Mouse (Mus musculus) CH12.LX (cell line): ENCODE measurements around the gene 4930583I09Rik. TPM values are rescaled to one million over a fixed set of nuclear protein-coding genes. Genes with fewer than 3 reads are reported as not detected.
A peak's percentile ranks its signal among the peaks of the same experiment; 100 is the strongest.

Experiments used
- DNase-seq: peaks from one replicate; pipeline ENCODE4 v3.0.0-alpha.2; 2013; ENCODE audit errors: extremely low read depth
- H3K27ac ChIP-seq: 2 replicates; pipeline ENCODE4 v1.5.1; 2012; ENCODE audit warnings: low read depth, mild to moderate bottlenecking, control low read depth, moderate library complexity; ENCODE audit not compliant: insufficient read depth
- H3K27me3 ChIP-seq: replicated peaks from 2 replicates; pipeline ENCODE3; 2012; ENCODE audit warnings: inconsistent platforms
- H3K36me3 ChIP-seq, 2 experiments: replicated peaks in 1 of 2; 2 replicates each; pipeline versions ENCODE3 to v1.6.1; 2012; ENCODE audit warnings: inconsistent platforms in 1 of 2, low read length in 1 of 2, mild to moderate bottlenecking in 1 of 2, mixed read lengths in 1 of 2, moderate library complexity in 1 of 2; ENCODE audit not compliant: control insufficient read depth in 1 of 2, insufficient read depth in 1 of 2
- H3K4me1 ChIP-seq, 2 experiments: 2 replicates each; pipeline ENCODE4 v1.6.1; 2012; ENCODE audit warnings: inconsistent platforms in 1 of 2, moderate library complexity in 1 of 2; ENCODE audit not compliant: insufficient read depth in 2 of 2, control insufficient read depth in 1 of 2
- H3K4me2 ChIP-seq: 2 replicates; pipeline ENCODE4 v1.6.1; 2012; ENCODE audit warnings: low read depth, mild to moderate bottlenecking, control low read depth; ENCODE audit not compliant: poor library complexity, insufficient read depth, severe bottlenecking
- H3K4me3 ChIP-seq, 3 experiments: fragments of 150-350 bp in 1 of 3; sonication (generic) in 1 of 3; replicated peaks in 1 of 3; 2 replicates each; pipeline versions ENCODE3 to v1.5.1; 2011 to 2012; ENCODE audit warnings: low read depth in 2 of 3, low read length in 2 of 3, mild to moderate bottlenecking in 2 of 3, moderate library complexity in 2 of 3, control low read depth in 1 of 3, improper control_type of control experiment in 1 of 3, inconsistent platforms in 1 of 3, mixed read lengths in 1 of 3; ENCODE audit not compliant: poor library complexity in 1 of 3
- H3K79me2 ChIP-seq: replicated peaks from 2 replicates; pipeline ENCODE4 v1.6.1; 2012; ENCODE audit warnings: mild to moderate bottlenecking, moderate library complexity; ENCODE audit not compliant: control insufficient read depth, poor library complexity, insufficient read depth, severe bottlenecking; ENCODE audit errors: extremely low read depth
- H3K9ac ChIP-seq: 2 replicates; pipeline ENCODE4 v1.6.1; 2012; ENCODE audit warnings: low read depth, mild to moderate bottlenecking, control low read depth, moderate library complexity; ENCODE audit not compliant: insufficient read depth
- H3K9me3 ChIP-seq: replicated peaks from 2 replicates; pipeline ENCODE3; 2012; ENCODE audit warnings: low read length, inconsistent platforms, mixed read lengths
- BHLHE40 ChIP-seq: IDR thresholded peaks from 2 replicates; pipeline ENCODE4 v1.6.1; 2011; ENCODE audit warnings: mild to moderate bottlenecking, low read depth, low read length, improper control_type of control experiment
- CHD1 ChIP-seq: IDR thresholded peaks from 2 replicates; pipeline ENCODE4 v1.6.1; 2012; ENCODE audit warnings: low read depth, low read length, improper control_type of control experiment, inconsistent platforms
- CHD2 ChIP-seq: IDR thresholded peaks from 2 replicates; pipeline ENCODE4 v1.6.1; 2011; ENCODE audit warnings: low read length, improper control_type of control experiment
- CTCF ChIP-seq, 2 experiments: IDR thresholded peaks in 1 of 2; conservative IDR thresholded peaks in 1 of 2; 2 replicates each; pipeline ENCODE4 v1.5.1; 2011 to 2012; ENCODE audit warnings: low read depth in 2 of 2, low read length in 2 of 2, improper control_type of control experiment in 1 of 2, inconsistent platforms in 1 of 2, mild to moderate bottlenecking in 1 of 2, moderate library complexity in 1 of 2
- E2F4 ChIP-seq: IDR thresholded peaks from 2 replicates; pipeline ENCODE4 v1.6.1; 2011; ENCODE audit warnings: low read depth, low read length, improper control_type of control experiment; ENCODE audit not compliant: insufficient replicate concordance
- ELF1 ChIP-seq: IDR thresholded peaks from 2 replicates; pipeline ENCODE4 v1.6.1; 2014; ENCODE audit warnings: low read depth, mild to moderate bottlenecking, inconsistent platforms, low read length, improper control_type of control experiment
- EP300 ChIP-seq: IDR thresholded peaks from 2 replicates; pipeline ENCODE4 v1.6.1; 2011; ENCODE audit warnings: low read length, improper control_type of control experiment
- ETS1 ChIP-seq: conservative IDR thresholded peaks from 2 replicates; pipeline ENCODE4 v1.6.1; 2012; ENCODE audit warnings: low read depth, mild to moderate bottlenecking, inconsistent platforms, low read length, improper control_type of control experiment, moderate library complexity
- GABPA ChIP-seq: IDR thresholded peaks from 2 replicates; pipeline ENCODE4 v1.6.1; 2012; ENCODE audit warnings: low read depth, low read length, improper control_type of control experiment, inconsistent platforms; ENCODE audit not compliant: insufficient replicate concordance
- HCFC1 ChIP-seq: IDR thresholded peaks from 2 replicates; pipeline ENCODE4 v1.6.1; 2012; ENCODE audit warnings: low read depth, mild to moderate bottlenecking, inconsistent platforms, low read length, improper control_type of control experiment
- IRF4 ChIP-seq: IDR thresholded peaks from 2 replicates; pipeline ENCODE4 v1.6.1; 2014; ENCODE audit warnings: low read depth, mild to moderate bottlenecking, inconsistent platforms, low read length, improper control_type of control experiment
- JUN ChIP-seq: IDR thresholded peaks from 2 replicates; pipeline ENCODE4 v1.6.1; 2011; ENCODE audit warnings: low read depth, mild to moderate bottlenecking, low read length, improper control_type of control experiment, moderate library complexity; ENCODE audit not compliant: insufficient read depth
- JUND ChIP-seq: conservative IDR thresholded peaks from 2 replicates; pipeline ENCODE4 v1.6.1; 2011; ENCODE audit warnings: low read depth, low read length, improper control_type of control experiment
- KAT2A ChIP-seq: IDR thresholded peaks from 2 replicates; pipeline ENCODE4 v1.6.1; 2012; ENCODE audit warnings: low read length, improper control_type of control experiment, inconsistent platforms; ENCODE audit not compliant: insufficient replicate concordance
- MAFK ChIP-seq: IDR thresholded peaks from 2 replicates; pipeline ENCODE4 v1.6.1; 2011; ENCODE audit warnings: low read length, improper control_type of control experiment; ENCODE audit not compliant: insufficient replicate concordance
- MAX ChIP-seq: IDR thresholded peaks from 2 replicates; pipeline ENCODE4 v1.6.1; 2011; ENCODE audit warnings: low read length, improper control_type of control experiment
- MAZ ChIP-seq: IDR thresholded peaks from 2 replicates; pipeline ENCODE4 v1.6.1; 2012; ENCODE audit warnings: low read depth, mild to moderate bottlenecking, inconsistent platforms, low read length, improper control_type of control experiment, moderate library complexity
- MEF2A ChIP-seq: IDR thresholded peaks from 2 replicates; pipeline ENCODE4 v1.6.1; 2014; ENCODE audit warnings: low read depth, mild to moderate bottlenecking, inconsistent platforms, low read length, improper control_type of control experiment, borderline replicate concordance
- MXI1 ChIP-seq: IDR thresholded peaks from 2 replicates; pipeline ENCODE4 v1.6.1; 2011; ENCODE audit warnings: mild to moderate bottlenecking, low read depth, low read length, improper control_type of control experiment
- MYC ChIP-seq: IDR thresholded peaks from 2 replicates; pipeline ENCODE4 v1.6.1; 2011; ENCODE audit warnings: low read depth, mild to moderate bottlenecking, improper control_type of control experiment, low read length
- NELFE ChIP-seq: IDR thresholded peaks from 2 replicates; pipeline ENCODE4 v1.6.1; 2011; ENCODE audit warnings: low read depth, low read length, improper control_type of control experiment
- NRF1 ChIP-seq: IDR thresholded peaks from 2 replicates; pipeline ENCODE4 v1.6.1; 2014; ENCODE audit warnings: low read depth, mild to moderate bottlenecking, inconsistent platforms, low read length, improper control_type of control experiment, moderate library complexity
- PAX5 ChIP-seq: IDR thresholded peaks from 2 replicates; pipeline ENCODE4 v1.6.1; 2012; ENCODE audit warnings: low read length, inconsistent platforms, mixed read lengths
- POLR2A ChIP-seq: IDR thresholded peaks from 2 replicates; pipeline ENCODE4 v1.6.1; 2011; ENCODE audit warnings: low read depth, mild to moderate bottlenecking, improper control_type of control experiment, low read length
- POLR2AphosphoS2 ChIP-seq: IDR thresholded peaks from 2 replicates; pipeline ENCODE4 v1.6.1; 2011; ENCODE audit warnings: low read depth, low read length, improper control_type of control experiment
- RAD21 ChIP-seq: IDR thresholded peaks from 2 replicates; pipeline ENCODE4 v1.6.1; 2011; ENCODE audit warnings: low read depth, mild to moderate bottlenecking, low read length, improper control_type of control experiment, moderate library complexity
- RCOR1 ChIP-seq: conservative IDR thresholded peaks from 2 replicates; pipeline ENCODE4 v1.6.1; 2012; ENCODE audit warnings: low read depth, mild to moderate bottlenecking, inconsistent platforms, low read length, improper control_type of control experiment
- SIN3A ChIP-seq: IDR thresholded peaks from 2 replicates; pipeline ENCODE4 v1.6.1; 2012; ENCODE audit warnings: low read length, improper control_type of control experiment, inconsistent platforms
- SMC3 ChIP-seq: IDR thresholded peaks from 2 replicates; pipeline ENCODE4 v1.6.1; 2011; ENCODE audit warnings: low read depth, low read length, improper control_type of control experiment
- TBP ChIP-seq: conservative IDR thresholded peaks from 2 replicates; pipeline ENCODE4 v1.6.1; 2011; ENCODE audit warnings: low read depth, low read length, improper control_type of control experiment
- TCF12 ChIP-seq: IDR thresholded peaks from 2 replicates; pipeline ENCODE4 v1.6.1; 2014; ENCODE audit warnings: low read depth, mild to moderate bottlenecking, inconsistent platforms, low read length, improper control_type of control experiment
- UBTF ChIP-seq: IDR thresholded peaks from 2 replicates; pipeline ENCODE4 v1.6.1; 2012; ENCODE audit warnings: low read depth, mild to moderate bottlenecking, inconsistent platforms, low read length, improper control_type of control experiment, moderate library complexity
- USF1 ChIP-seq: IDR thresholded peaks from 2 replicates; pipeline ENCODE4 v1.6.1; 2014; ENCODE audit warnings: low read depth, mild to moderate bottlenecking, inconsistent platforms, low read length, improper control_type of control experiment
- USF2 ChIP-seq: conservative IDR thresholded peaks from 2 replicates; pipeline ENCODE4 v1.6.1; 2011; ENCODE audit warnings: low read depth, low read length, improper control_type of control experiment
- ZC3H11A ChIP-seq: IDR thresholded peaks from 2 replicates; pipeline ENCODE4 v1.6.1; 2012; ENCODE audit warnings: low read depth, mild to moderate bottlenecking, inconsistent platforms, low read length, improper control_type of control experiment
- ZKSCAN1 ChIP-seq: IDR thresholded peaks from 2 replicates; pipeline ENCODE4 v1.6.1; 2012; ENCODE audit warnings: low read depth, inconsistent platforms, low read length, improper control_type of control experiment, borderline replicate concordance
- ZMIZ1 ChIP-seq: IDR thresholded peaks from 2 replicates; pipeline ENCODE4 v1.6.1; 2012; ENCODE audit warnings: low read depth, mild to moderate bottlenecking, inconsistent platforms, low read length, improper control_type of control experiment
- ZNF384 ChIP-seq: IDR thresholded peaks from 2 replicates; pipeline ENCODE4 v1.6.1; 2012; ENCODE audit warnings: low read depth, low read length, improper control_type of control experiment, inconsistent platforms
- dilution Hi-C: fragments of 300-500 bp; cut with MboI; formaldehyde crosslinking; loops from 2 replicates; pipeline ENCODE4 v1.14.3; 2020; ENCODE audit warnings: low sequenced_read_pairs; ENCODE audit not compliant: extremely low pct_unique_long_range_greater_than_20kb, extremely low pct_ligation_motif_present
- in situ Hi-C: fragments of 300-500 bp; cut with MboI; formaldehyde crosslinking; loops from 3 replicates; pipeline ENCODE4 v1.14.3; 2019; ENCODE audit warnings: low sequenced_read_pairs, low pct_ligation_motif_present, low pct_unique_long_range_greater_than_20kb, mixed read lengths
- polyA plus RNA-seq: library from polyadenylated mRNA; unstranded; fragments of >175 nt; gene quantifications from 2 replicates; pipeline ENCODE4 v1.2.1, GENCODE M21; 2012; ENCODE audit warnings: low read depth; ENCODE audit not compliant: insufficient read length
- total RNA-seq, 2 experiments: library from RNA; depleted of rRNA; stranded (reverse); fragments of 300-350 nt in 1 of 2; fragments of >200 nt in 1 of 2; gene quantifications; 2 replicates each; pipeline ENCODE4 v1.2.3; 2012 to 2014

Gene 4930583I09Rik
- total and polyA plus RNA-seq, 3 experiments = not detected

DNA sequence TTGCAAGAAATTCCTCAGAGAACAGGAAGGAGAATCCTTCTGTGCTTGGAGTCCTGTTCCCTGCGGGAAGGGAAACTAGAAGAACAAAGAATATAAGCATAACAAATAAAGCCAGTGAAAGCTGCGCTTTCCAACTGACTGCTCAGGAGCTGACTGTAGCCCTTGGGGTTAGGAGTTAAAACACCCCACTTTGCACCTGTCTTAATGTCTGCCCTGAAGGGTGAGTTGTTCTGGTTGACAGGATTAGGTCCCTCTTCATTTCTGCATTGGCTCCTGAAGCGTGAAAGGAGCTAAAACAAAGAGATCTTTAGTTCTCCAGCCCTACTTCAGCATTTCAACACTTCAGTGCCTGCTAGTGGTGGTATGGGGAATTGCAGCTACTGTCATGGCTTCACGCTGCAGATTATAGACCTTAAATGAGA is 37.8 kb upstream of the 4930583I09Rik start:
- dilution Hi-C loops = no loop called here
- in situ Hi-C loops = loop anchor here (25.0 kb wide), 1 partner anchor 261 kb away; the partner anchor contains the start of gene Man2a1
- Histone ChIP-seq H3K4me3 (no peak overlapping the region), H3K9me3 (no peaks in the 10 kb centered on the region), H3K27ac (no peak overlapping the region), H3K27me3 (no peaks in the 10 kb centered on the region), H3K4me2 (no peak overlapping the region), H3K36me3 (no peaks in the 10 kb centered on the region), H3K79me2 (no peaks in the 10 kb centered on the region), H3K9ac (no peak overlapping the region), H3K4me1 (peaks cover 2 to 10% of the 10 kb centered on the region in 2 experiments; a peak in 2 of 4 replicates)
- TF ChIP-seq ZC3H11A (peak; percentile 84), MAZ (no peak), KAT2A (no peak), TBP (no peak), CTCF (conservative IDR thresholded peaks at IDR 0.05 in 1 of 2, IDR thresholded peaks at IDR 0.05 in 1 of 2; ENCODE audit: low read depth in 2 of 2, low read length in 2 of 2) (peak; percentile 89 to 100), CHD1 (no peak), SMC3 (peak; percentile 93), HCFC1 (no peak), USF2 (no peak), MXI1 (no peak), JUN (no peak), E2F4 (no peak), JUND (0 out of 2 replicates have a peak, but pooled peaks have one; percentile 14), ZNF384 (no peak), GABPA (no peak), RAD21 (peak; percentile 95), ZMIZ1 (no peak), CHD2 (no peak), UBTF (no peak), POLR2AphosphoS2 (no peak), POLR2A (no peak), MEF2A (0 out of 2 replicates have a peak, but pooled peaks have one; percentile 15), ZKSCAN1 (no peak), IRF4 (no peak), RCOR1 (no peak), ELF1 (no peak), EP300 (0 out of 2 replicates have a peak, but pooled peaks have one; percentile 8), USF1 (no peak), TCF12 (no peak), MYC (peak; percentile 30; the same call in 1 of the 2 replicates), NRF1 (no peak), MAX (no peak), BHLHE40 (peak; percentile 28; the same call in 1 of the 2 replicates), SIN3A (no peak), ETS1 (no peak), NELFE (no peak), MAFK (no peak), PAX5 (no peak)
- DNase-seq = peak; percentile 73
